Mouse (Mus musculus) intestine, postnatal 0 days (tissue): ENCODE data around the gene Rnf141. TPM values are rescaled to one million over a fixed set of nuclear protein-coding genes. Genes with fewer than 3 reads are reported as not detected.

ENCODE experiments used
- ATAC-seq: fragments of 200-750 bp; cut with Nextera tagmentation; 2 replicates; pipeline ENCODE4 v1.8.0; 2017; ENCODE audit warnings: mild to moderate bottlenecking, moderate TSS enrichment, moderate library complexity
- H3K27ac ChIP-seq: fragments of 300-500 bp; sonication (generic); 2 replicates; pipeline ENCODE4 v1.5.1; 2014; ENCODE audit warnings: mild to moderate bottlenecking, low read depth, low read length, moderate library complexity
- H3K27me3 ChIP-seq: fragments of 300-500 bp; sonication (generic); replicated peaks from 2 replicates; pipeline ENCODE4 v1.6.1; 2014; ENCODE audit warnings: low read length, mixed read lengths; ENCODE audit not compliant: control insufficient read depth, insufficient read depth
- H3K36me3 ChIP-seq: fragments of 300-500 bp; sonication (generic); 2 replicates; pipeline ENCODE4 v1.6.1; 2014; ENCODE audit warnings: mild to moderate bottlenecking, moderate library complexity; ENCODE audit not compliant: control insufficient read depth, insufficient read depth
- H3K4me1 ChIP-seq: fragments of 300-500 bp; sonication (generic); replicated peaks from 2 replicates; pipeline ENCODE4 v1.6.1; 2014; ENCODE audit warnings: antibody characterized with exemption, low read length, mixed read lengths; ENCODE audit not compliant: control insufficient read depth, insufficient read depth
- H3K4me2 ChIP-seq: fragments of 300-500 bp; sonication (generic); replicated peaks from 2 replicates; pipeline ENCODE4 v1.6.1; 2014; ENCODE audit warnings: low read depth, mild to moderate bottlenecking, moderate library complexity
- H3K4me3 ChIP-seq: fragments of 300-500 bp; sonication (generic); 2 replicates; pipeline ENCODE4 v1.5.1; 2014; ENCODE audit warnings: low read depth, low read length
- H3K9ac ChIP-seq: fragments of 300-500 bp; sonication (generic); 2 replicates; pipeline ENCODE4 v1.6.1; 2014; ENCODE audit warnings: mild to moderate bottlenecking, low read depth, low read length
- H3K9me3 ChIP-seq: fragments of 300-500 bp; sonication (generic); 2 replicates; pipeline ENCODE4 v1.6.1; 2016; ENCODE audit warnings: mixed run types; ENCODE audit not compliant: control insufficient read depth
- CTCF ChIP-seq: sonication (generic); IDR thresholded peaks from 2 replicates; pipeline ENCODE4 v1.5.1; 2016; ENCODE audit warnings: low read depth, mild to moderate bottlenecking, control low read depth, antibody characterized with exemption, moderate library complexity
- WGBS: fragments of 180-500 bp; shearing (Covaris S2); extraction: QIAGEN DNeasy Blood & Tissue Kit; methylation state at CpG from one replicate; pipeline ENCODE4 v1.1.7; 2014; 5-methylcytosine and 5-hydroxymethylcytosine counted together
- polyA plus RNA-seq: library from polyadenylated mRNA; unstranded; fragments of >200 nt; fragmentation: Nextera tagmentation; extraction: Ambion mirVana; gene quantifications from 2 replicates; pipeline ENCODE4 v1.2.1, GENCODE M21; 2015

The Rnf141 gene
- polyA plus RNA-seq, 1 experiment from 2014 or later, result 31.0 TPM

DNA sequence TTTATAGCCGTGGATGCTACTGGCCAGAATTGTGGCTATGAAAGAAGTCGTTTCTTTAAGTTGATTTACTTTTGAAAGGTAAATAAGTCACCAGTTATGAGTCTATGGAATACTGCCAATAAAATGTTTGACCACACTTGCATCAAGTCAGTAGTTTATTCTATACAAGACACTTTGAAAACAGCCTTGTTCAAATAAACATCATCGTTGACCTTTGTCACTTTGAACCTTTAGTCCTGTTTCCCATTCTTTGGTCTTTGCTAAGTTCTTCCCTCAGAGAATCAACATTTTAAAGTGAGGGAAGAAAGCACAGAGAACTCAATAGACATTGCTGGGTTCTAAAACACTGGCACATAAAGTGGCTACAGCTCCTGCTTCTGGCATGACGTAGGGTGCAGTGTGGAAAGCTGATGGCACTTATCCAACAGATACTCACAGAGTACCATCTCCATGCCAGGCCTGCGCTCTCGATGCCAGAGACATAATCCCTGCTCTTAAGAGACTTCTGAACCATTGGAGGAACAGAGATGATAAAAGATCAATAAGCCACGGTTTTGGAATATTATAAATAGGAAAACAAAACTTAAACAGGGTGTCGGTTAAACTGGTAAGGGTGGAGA lies 10.8 kb upstream of the Rnf141 start:
- no peaks in the 10 kb centered on the region for H3K27me3 ChIP-seq
- H3K9ac ChIP-seq, result no peak overlapping the region
- H3K9me3 ChIP-seq, result no peaks in the 10 kb centered on the region
- no peak overlapping the region for H3K4me2 ChIP-seq
- H3K27ac ChIP-seq, result no peak overlapping the region
- 54% methylated on average over 8 of the region's 8 CpGs for WGBS
- no peaks in the 10 kb centered on the region for H3K36me3 ChIP-seq
- TF ChIP-seq CTCF, result no peak
- H3K4me3 ChIP-seq, result no peak overlapping the region
- peaks cover 10% of the 10 kb centered on the region for H3K4me1 ChIP-seq
- ATAC-seq, result no peak

DNA sequence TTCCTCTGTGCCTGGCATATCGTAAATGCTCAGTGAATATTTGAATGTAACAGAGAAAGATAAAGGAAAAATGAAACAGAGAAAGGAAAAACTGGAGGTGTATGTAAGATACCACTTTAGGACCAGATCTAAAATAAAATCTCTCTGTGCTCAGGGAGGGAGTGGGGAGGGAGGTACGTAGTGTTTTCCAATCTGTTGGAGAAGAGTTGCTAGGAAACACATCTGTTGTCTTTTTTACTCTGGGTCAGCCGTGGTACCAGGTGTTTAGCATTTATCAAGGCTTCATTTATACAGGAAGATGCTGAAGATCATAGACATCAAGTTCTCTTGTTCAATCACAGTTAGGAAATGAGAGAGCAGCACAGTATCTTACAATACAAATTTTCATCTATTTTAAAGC lies 10.3 kb upstream of the Rnf141 start:
- no peak for TF ChIP-seq CTCF
- no peak overlapping the region for H3K9ac ChIP-seq
- no peaks in the 10 kb centered on the region for H3K27me3 ChIP-seq
- 43% methylated on average over 3 of the region's 3 CpGs for WGBS
- no peak overlapping the region for H3K27ac ChIP-seq
- no peak overlapping the region for H3K4me3 ChIP-seq
- H3K36me3 ChIP-seq, result no peaks in the 10 kb centered on the region
- no peak overlapping the region for H3K4me2 ChIP-seq
- H3K4me1 ChIP-seq, result peaks cover 5% of the 10 kb centered on the region
- ATAC-seq, result no peak
- H3K9me3 ChIP-seq, result no peaks in the 10 kb centered on the region

DNA sequence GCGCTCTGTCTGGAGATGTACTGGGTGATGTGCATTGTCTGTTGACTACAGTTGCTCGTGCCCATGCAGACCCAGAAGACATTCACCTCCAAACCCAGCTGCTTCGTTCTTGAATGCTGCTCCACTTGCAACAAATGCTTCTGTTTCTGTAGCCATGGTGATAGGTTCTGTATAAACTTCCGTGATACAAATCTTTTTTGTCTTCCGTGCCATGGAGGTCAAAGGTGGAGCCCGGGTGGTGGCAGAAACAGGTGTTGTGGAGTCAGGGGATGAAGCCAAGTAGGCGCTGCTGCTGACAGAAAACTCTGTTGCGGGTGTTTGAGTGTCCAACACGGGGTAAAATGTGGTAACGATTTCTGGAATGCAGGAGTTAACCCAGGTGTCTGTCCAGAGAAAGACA lies 9.4 kb upstream of the Rnf141 start:
- H3K4me1 ChIP-seq, result no peaks in the 10 kb centered on the region
- no peaks in the 10 kb centered on the region for H3K36me3 ChIP-seq
- no peak overlapping the region for H3K4me3 ChIP-seq
- no peak overlapping the region for H3K4me2 ChIP-seq
- H3K27ac ChIP-seq, result no peak overlapping the region
- 46% methylated on average over 10 of the region's 10 CpGs for WGBS
- no peak overlapping the region for H3K9ac ChIP-seq
- no peaks in the 10 kb centered on the region for H3K9me3 ChIP-seq
- no peaks in the 10 kb centered on the region for H3K27me3 ChIP-seq
- no peak for TF ChIP-seq CTCF
- no peak for ATAC-seq

DNA sequence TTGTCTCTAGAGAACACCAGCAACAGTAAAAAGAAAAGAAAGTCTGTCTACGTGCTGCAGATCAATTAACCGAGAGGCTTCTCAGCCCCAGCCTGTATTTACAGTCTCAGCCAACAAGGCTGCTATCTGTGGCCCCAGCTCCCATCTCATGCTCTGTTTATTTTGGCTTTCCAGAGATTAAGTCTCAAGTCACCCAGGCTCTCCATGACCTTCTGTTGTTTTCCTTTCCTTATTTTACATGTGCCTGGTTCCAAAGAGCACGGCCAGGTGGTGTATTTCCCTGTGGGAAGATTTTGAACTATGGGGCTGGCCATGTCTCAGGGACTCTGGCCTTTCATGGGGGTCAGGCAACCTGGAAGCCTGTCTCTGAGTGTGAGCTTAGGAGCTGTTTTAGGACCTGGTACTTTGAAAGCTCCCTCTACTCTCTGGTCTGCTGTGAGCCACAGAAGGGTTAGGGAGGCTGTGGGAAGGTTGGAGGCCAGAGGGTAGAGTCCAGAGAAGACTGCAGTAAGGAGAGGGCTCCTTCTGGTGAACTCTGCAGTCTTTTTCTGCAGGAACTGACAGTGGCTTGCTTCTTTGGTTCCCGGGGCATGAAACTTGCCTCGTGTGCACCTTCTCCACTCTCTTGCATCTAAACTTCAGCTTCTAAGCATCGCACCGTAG lies 7.4 kb upstream of the Rnf141 start:
- peak; percentile 57 for ATAC-seq
- Histone ChIP-seq H3K27ac (peak overlapping the region; percentile 69), H3K9me3 (no peaks in the 10 kb centered on the region), H3K27me3 (no peaks in the 10 kb centered on the region), H3K4me3 (no peak overlapping the region), H3K4me1 (no peaks in the 10 kb centered on the region), H3K9ac (no peak overlapping the region), H3K36me3 (no peaks in the 10 kb centered on the region), H3K4me2 (no peak overlapping the region)
- 47% methylated on average over 7 of the region's 7 CpGs for WGBS
- no peak for TF ChIP-seq CTCF

DNA sequence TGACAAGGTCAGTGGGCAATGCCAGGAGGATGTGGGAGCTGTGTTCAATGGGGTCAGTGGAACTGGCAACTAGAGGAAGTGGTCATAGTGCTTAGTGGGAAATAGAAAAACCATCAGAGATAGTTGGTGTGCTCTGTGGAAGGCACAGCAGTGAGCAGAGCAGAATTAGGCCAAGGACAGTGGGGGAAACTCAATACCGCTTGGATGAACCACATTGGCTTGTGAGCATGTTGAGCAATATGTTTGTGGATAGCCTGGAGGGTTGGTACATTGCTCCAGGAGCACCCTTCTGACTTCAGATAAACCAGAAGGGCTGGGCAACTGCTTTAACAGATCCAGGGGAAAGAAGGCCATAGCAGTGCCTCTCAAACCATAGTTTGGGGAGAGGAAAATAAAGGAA lies 4.1 kb upstream of the Rnf141 start:
- no peak overlapping the region for H3K9ac ChIP-seq
- no peaks in the 10 kb centered on the region for H3K27me3 ChIP-seq
- no peak overlapping the region for H3K27ac ChIP-seq
- 68% methylated on average over 1 of the region's 1 CpGs for WGBS
- H3K4me2 ChIP-seq, result no peak overlapping the region
- H3K4me3 ChIP-seq, result no peak overlapping the region
- TF ChIP-seq CTCF, result no peak
- no peaks in the 10 kb centered on the region for H3K36me3 ChIP-seq
- H3K4me1 ChIP-seq, result no peaks in the 10 kb centered on the region
- H3K9me3 ChIP-seq, result no peaks in the 10 kb centered on the region
- no peak for ATAC-seq

DNA sequence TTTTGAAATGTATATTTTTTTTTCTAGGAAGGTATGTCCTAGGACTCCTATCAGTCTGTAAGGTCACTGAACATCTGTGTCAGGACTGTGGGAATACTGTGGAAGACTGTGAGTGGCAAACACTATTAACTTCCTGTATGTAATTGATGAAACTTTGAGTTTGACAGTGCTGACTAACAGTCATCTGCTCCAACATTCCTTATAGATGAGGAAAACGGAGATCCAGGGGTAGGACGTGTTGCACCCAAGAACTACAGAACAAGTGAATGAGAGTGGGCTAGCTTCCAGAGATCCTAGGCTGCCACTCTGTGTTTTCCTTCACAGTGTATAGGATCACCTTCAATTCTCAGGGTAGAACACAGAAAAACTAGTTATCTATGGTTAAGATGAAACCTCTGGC lies 3.1 kb upstream of the Rnf141 start:
- H3K27ac ChIP-seq, result no peak overlapping the region
- no peaks in the 10 kb centered on the region for H3K9me3 ChIP-seq
- H3K27me3 ChIP-seq, result no peaks in the 10 kb centered on the region
- H3K36me3 ChIP-seq, result no peaks in the 10 kb centered on the region
- WGBS, result 74% methylated on average over 2 of the region's 2 CpGs
- H3K4me1 ChIP-seq, result no peaks in the 10 kb centered on the region; the same call in 1 of the 2 replicates
- no peak overlapping the region for H3K4me2 ChIP-seq
- H3K4me3 ChIP-seq, result no peak overlapping the region
- TF ChIP-seq CTCF, result no peak
- ATAC-seq, result no peak
- no peak overlapping the region for H3K9ac ChIP-seq
